Mouse (Mus musculus): ENCODE measurements at regions not wholly inside any gene's neighbourhood (a gene's known extent, or its start where the extent isn't known, plus 50 kb on each side); places are given as distances from the start of the nearest gene placed in this dataset.
A peak's percentile ranks its signal among the peaks of the same experiment; 100 is the strongest.

DNA sequence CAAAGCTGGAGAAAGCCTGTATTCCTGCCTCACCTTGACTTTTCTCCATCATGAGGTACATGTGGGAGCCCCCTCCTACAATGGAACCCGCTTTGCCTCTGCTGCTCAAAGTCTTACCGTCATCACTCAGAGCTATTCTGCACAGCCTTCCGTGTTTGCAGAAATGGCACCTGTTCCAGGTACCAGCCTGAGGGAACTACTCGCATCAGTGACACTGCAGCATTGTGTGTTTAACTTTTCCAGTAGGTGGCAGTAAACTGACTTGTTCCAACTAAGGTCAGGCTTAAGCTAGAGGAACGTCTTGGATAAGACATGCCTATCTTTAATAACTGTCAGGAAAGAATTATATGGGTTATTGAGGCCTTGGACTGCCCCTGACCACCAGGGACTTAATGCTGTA is 71.4 kb downstream of the Fam173b start:
- DNase-seq = peak; percentile 76

- no peak for DNase-seq
Measured at GRCm38 (mm10) chr15:31676771-31677191, 75.1 kb downstream of the Fam173b start.

DNA sequence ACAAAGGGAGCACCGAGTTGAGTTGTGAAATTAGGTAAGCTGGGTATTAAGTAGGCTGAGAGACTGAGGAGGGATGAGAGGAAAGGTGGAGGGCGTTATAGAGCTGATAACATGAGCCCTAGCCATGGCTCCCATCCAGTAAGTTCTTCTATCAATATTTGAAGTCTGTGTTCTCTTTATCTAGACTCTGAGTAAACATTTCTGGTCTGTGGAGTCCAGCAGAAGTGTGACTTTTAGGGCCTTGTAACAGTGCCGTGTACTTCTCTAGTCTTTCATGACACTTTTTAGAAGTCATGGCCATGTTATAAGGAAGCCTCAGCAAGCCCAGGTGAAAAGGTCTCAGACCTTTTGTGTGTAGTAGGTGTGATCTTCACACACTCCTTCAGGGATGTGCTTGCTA is 91.5 kb downstream of the Fam173b start:
- DNase-seq = no peak

DNA sequence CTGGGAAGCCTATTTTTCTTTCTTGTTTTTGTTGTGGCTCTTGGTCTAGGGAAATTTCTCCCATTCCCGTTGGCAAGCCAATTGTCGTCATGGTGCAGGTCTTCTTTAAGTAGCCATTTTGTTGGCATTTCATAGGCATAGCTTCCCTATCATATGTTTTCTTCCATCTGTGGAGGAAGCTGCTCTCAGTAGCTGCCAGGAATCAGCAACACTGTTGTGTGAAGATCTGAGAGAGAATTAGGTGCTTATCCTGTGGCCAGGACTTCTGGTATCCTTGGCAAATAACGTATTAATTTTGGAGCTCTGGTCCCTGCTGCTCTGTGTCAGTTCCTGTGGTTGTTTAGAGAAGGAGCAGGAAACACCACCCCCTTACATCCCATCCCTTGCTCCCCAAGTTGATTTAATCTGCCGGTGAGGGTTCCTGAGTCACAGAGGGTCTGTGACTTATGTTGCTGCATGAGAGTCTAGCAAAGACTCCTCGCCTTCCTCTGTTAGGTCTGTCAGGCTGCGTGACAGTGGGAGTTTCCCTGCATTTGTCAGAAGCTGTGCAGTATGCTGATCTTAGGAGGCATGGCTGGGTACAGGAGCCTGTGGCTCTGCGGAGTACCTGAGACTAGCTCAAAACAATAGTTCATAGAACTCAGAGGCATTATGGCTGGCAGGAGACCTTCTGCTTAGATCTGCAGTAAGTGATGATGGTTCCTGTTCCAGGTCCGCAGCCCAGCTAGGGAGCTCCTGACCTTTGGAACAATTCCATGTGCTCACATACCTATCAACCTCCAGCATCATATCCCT is 93.4 kb downstream of the Fam173b start:
- DNase-seq = peak; percentile 51

GRCm38 (mm10) chr15:31703400-31703799 is 101.7 kb downstream of the Fam173b start:
- no peak for DNase-seq

DNA sequence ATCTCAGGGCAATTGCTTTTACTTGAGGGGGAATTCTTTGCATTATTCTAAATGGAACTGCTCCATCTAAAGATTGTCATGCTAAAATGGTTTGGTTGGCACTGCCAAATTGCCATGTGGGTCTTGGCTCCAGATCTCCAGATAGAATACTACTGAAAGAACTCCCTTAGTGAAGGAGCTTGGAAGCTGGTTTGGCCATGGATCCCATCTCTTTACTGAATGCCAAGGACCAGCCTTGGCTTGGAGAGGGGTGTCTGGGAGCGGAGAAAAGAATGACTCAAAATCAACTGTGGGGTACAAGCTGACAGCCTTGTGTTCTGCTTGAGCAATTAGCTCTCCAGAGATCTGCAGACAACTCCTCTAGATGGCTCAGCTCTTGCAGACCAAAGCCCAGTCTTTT is 105.8 kb downstream of the Fam173b start:
- no peak for DNase-seq

GRCm38 (mm10) chr15:31721019-31721418 is 119.4 kb downstream of the Fam173b start:
- no peak for DNase-seq

- DNase-seq = no peak
Measured at GRCm38 (mm10) chr15:31722429-31722828, 120.8 kb downstream of the Fam173b start.

DNA sequence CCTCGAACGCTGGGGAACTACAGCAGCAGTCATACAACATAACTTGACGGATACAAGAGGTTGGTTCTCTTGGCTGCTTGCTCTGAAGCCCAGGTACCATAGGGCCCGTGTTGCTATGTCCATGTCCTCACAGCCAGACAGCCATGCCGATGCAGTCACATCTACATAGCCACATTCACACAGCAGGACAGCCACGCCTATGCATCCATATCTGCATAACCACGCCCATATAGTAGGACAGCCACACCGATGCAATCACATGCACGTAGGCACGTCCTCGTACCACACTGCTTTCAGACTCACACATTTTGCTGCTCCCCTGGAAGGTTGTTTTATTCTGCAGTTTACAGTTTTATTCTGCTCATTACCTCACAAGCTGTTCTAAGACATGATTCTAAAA is 122.6 kb downstream of the Fam173b start:
- DNase-seq = no peak

DNA sequence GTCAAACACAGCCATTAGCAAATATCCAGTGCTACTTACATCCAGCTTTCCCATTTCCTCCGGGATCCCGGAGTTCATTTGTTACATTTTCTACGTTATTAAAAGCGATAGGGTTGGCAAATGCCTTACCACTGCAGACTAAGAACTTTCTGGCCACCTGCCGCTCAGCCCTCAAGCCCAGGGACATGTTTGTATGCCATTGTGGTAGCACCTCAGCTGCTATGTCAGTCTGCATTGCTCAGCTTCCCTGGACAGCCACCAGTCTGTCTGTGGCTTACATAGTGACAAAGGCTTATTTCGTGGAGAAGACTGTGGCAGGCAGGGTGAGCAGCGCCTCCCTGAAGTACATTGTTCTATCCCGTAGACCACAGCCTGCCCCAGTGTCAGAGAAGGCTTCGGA is 127.5 kb downstream of the Fam173b start:
- no peak for DNase-seq

GRCm38 (mm10) chr15:31741686-31742085 is 140.0 kb downstream of the Fam173b start:
- DNase-seq = no peak

DNA sequence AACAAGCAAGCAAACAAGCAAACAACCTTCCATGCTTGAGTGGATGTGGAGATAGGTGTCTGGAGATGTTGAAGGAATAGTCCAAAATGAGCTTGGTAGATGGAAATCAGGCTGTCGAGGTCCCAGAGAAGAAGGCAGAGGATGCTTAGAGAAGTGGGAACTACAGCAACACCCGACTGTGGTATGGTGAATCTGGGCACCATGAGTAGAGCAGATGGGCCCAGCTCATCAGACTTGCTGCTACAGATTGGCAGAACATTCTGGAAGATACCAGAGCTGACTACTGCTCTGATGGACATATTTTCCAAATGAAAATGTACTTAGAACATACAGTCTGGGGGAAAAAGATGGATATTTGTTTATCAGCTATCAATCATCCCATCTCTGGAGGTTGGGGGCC is 142.9 kb downstream of the Fam173b start:
- no peak for DNase-seq

GRCm38 (mm10) chr15:31752632-31753031 is 151.0 kb downstream of the Fam173b start:
- no peak for DNase-seq

- DNase-seq = peak; percentile 26
Measured at GRCm38 (mm10) chr15:31753578-31754281, 152.1 kb downstream of the Fam173b start.

GRCm38 (mm10) chr15:31768959-31769844 is 167.6 kb downstream of the Fam173b start:
- no peak for DNase-seq

DNA sequence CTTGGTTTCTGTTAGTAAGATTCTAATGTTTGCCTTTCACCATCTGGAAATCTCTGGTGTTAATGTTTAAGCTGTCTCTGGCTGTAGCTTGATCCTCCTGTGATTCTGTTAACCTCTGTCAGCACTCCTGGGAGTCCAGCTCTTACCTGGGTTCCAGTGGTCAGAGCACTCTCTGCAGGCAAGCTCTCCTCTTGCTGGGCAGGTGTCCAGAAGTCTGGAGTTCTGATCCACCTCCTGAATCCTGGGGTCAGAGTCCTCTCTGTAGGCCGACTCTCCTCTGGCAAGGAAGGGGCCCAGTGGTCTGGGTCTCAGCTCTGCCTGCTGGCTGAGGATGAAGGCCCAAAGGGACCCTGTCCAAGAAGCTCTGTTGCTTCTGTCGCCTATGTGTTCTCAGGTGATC is 181.4 kb downstream of the Fam173b start:
- DNase-seq = no peak

- DNase-seq = no peak
Measured at GRCm38 (mm10) chr15:31785022-31785421, 183.4 kb downstream of the Fam173b start.

GRCm38 (mm10) chr15:31798863-31799262 is 197.2 kb downstream of the Fam173b start:
- no peak for DNase-seq

- peak; percentile 55 for DNase-seq
Measured at GRCm38 (mm10) chr15:31805522-31805921, 203.9 kb downstream of the Fam173b start.

GRCm38 (mm10) chr15:31815551-31815950 is 213.9 kb downstream of the Fam173b start:
- DNase-seq = no peak

DNA sequence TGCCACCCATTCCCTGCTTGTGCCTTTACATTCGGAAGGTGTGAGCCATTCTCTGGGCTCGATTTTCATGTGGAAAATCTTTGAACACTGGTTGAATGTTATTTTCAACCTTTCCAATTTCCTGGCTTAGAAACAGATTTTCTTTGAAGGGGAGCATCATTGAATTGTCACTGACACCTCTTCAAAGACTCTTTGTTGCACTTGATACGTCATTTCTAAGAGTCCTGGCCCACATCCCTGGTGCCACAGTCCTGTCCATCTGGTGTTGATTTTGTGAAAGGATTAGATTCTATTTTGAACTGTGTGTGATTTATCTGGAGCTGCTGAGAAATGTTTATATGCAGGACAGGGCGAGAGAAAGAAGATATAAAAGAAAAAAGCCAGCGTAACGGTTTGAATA is 217.6 kb downstream of the Fam173b start:
- peak; percentile 77 for DNase-seq

GRCm38 (mm10) chr15:31827219-31827618 is 225.6 kb downstream of the Fam173b start:
- DNase-seq = peak; percentile 26

GRCm38 (mm10) chr15:31841519-31841918 is 239.9 kb downstream of the Fam173b start:
- no peak for DNase-seq

Data from cerebellum, adult 9-10 months (tissue).